Mouse (Mus musculus) spleen, postnatal 4 days (tissue): Measurements from ENCODE around the gene Sox10.

Experiments
- DNase-seq, 2 experiments: peaks; one replicate each; pipeline ENCODE4 v3.0.0; 2022; ENCODE audit warnings: low spot score in 2 of 2

The Sox10 gene

DNA sequence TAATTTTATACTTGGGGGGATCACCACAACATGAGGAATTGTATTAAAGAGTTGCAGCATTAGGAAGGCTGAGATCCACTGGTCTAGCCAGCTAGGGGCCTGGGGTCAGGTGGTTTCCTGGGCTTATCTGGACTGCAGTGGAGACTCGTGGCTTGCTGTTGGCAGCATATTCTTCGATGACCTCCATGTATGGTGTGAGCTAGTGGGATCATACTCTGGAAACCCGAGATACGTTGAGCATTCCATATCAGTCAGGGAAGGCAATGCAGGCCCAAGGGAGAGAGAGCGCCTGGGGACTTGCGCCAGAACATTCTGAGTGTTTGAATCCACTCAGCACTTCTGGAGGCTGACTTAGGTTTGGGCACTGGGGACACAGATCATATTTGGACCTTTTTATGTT, 41.3 kb downstream of the Sox10 start:
- DNase-seq = no peak

DNA sequence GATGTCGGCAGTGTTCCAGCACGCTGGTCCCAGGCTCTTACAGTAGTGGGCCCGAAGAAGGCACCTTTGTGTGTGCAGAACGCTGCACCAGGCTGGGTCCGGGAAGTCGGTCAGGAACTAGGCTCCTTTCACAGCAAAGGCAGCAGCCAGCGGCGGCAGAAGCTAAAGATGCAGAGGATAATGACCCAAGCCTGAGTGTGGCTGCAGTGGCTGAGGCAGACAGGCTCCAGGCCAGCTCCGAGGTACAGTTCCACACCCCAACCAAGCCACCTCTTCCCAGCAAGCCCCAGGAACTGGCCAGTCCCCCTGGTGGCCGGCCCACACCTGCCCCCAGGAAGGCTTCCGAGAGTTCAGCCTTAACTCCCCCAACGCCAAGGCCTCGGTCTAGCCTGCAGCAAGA, 42.5 kb downstream of the Sox10 start:
- DNase-seq = no peak

DNA sequence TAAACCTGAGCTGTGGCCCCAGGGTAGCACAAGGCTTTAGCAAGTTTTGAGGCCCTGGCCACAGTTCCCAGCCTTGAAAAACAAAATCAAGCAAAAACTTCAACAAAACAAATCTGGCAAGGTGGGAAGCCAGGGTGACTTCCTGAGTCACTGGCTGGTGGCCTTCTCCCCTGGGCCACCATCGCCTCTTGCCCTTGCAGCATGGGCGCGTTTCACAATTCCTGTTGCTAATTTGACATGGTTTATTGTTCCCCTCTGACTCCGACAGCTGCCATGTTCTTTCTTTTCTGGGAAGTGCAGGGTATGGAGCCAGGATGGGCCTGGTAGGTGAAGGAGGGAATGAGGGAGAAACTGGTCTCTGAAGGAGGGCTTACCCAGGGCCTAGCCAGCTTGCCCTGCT, 42.9 kb downstream of the Sox10 start:
- DNase-seq = no peak

DNA sequence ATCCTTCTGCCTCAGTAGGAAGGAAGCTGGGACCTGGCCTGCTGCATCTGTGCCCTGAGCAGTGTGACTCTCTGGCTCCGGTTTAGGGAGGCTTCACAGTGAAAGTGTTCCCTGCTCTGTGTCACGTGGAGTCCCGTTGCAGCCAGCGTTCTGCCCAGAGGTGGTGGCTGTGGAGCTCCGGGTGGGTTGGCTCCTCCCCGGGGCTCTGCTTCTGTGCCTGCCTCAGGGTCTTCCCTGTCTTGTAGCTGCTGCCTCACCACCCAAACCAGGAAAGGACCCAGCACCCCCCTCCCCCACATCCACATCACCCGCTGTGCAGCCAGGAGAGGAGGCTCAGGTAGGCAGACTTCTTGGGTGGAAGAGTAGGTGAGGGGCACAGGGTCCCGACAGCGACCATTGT, 45.5 kb downstream of the Sox10 start:
- no peak for DNase-seq

DNA sequence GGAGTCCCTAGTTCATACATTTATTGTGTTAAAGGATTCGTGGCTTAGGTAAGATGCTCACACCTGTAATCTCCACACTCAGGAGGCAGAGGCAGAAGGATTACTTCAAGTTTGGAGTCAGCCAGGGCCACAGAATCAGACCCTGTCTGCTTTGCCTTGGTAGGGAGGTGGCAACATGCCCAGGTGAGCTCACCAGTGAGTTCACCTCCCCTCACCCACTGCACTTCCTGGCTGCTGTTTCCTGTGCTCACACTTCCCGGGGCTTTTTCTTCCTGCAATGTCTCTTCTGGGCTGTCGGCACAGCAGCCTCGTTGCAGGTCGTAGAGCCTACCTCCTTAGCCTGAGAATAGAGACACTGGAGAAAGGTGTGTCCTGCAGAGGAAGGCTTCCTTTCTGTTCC, 49.8 kb downstream of the Sox10 start:
- DNase-seq = no peak

DNA sequence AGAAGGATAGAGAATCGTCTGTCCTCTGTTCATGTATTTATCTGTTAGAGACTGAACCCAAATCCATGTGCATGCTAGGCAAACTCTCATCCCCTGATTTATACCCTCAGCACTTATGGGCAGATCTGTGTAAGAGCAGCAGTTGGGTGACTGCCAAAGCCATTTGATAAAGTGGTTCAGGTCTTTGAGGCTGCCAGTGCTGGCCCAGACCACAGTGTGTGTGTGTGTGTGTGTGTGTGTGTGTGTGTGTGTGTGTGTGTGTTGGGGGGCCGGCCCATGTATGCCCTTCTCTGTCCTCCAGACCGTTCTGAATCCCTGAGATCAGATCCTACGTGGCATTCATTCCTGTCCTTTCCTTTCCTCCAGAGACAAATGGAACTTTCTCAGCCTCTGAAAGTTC, 53.3 kb downstream of the Sox10 start:
- DNase-seq = no peak

DNA sequence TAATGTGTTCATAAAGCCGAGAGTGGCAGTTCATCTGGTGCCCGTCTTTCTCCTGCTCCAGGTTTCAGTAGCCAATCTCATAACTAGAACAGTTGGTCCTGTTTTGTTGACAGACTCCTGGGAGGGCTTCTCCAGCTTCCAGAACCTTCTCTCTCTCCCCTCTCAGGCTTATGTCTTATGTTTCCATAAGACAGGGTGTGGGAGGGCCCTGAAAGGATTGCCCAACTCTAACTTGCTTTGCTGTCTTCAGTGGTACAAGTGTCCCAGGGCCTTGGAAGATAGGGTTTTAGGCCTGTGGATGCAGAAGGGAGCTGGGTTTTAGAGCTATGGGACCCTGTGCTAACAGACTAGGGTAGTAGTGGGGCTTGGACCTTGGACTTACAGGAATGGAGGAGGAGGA, 54.5 kb downstream of the Sox10 start:
- DNase-seq = no peak

DNA sequence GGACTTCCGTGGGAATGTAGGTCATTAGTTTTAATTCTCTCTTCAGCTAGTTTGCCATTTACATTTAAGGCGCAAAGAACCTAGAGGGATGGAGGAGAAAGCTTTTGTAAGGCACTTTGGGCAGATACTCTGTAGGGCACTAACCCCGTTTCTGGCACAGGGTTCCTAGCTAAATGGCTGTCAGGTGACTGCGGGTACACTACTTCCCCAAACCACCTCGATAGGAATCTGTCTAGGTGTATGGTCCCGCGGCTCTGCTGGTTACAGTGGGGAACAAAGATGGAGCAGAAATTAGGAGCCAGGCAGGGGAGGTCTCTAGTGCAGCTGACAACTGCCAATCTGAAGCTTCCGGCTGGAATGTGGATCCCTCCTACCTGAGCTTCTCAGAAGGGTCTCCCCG, 55.0 kb downstream of the Sox10 start:
- DNase-seq = no peak

DNA sequence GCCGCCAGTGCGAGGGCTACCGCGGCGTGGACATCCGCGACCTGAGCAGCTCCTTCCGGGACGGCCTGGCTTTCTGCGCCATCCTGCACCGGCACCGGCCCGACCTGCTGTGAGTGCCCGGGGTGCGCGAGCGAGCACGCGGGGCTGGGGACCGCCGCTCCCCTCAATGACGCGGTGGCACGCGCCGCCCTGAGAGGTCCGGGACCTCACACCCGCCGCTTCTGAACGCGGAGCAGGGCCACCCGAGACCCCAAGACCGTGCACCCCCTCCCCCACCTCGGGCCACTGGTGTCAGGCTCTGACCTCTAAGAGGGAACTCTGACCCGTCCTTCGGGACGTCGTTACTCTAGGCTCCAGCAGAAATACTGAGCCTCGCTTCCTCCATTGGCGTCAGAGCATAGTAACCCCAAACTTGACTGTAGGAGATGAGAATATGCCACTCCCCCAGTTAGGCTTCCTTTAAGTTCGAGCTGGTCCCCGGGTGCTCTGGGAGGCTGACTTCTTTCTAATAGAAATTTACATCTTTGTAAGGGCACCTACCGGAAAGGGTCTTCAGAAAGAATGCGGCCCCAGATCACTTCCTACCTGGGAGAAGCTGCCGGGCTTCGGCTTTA, 55.6 kb downstream of the Sox10 start:
- peak in 1 of 2 experiments; percentile 29 for DNase-seq

DNA sequence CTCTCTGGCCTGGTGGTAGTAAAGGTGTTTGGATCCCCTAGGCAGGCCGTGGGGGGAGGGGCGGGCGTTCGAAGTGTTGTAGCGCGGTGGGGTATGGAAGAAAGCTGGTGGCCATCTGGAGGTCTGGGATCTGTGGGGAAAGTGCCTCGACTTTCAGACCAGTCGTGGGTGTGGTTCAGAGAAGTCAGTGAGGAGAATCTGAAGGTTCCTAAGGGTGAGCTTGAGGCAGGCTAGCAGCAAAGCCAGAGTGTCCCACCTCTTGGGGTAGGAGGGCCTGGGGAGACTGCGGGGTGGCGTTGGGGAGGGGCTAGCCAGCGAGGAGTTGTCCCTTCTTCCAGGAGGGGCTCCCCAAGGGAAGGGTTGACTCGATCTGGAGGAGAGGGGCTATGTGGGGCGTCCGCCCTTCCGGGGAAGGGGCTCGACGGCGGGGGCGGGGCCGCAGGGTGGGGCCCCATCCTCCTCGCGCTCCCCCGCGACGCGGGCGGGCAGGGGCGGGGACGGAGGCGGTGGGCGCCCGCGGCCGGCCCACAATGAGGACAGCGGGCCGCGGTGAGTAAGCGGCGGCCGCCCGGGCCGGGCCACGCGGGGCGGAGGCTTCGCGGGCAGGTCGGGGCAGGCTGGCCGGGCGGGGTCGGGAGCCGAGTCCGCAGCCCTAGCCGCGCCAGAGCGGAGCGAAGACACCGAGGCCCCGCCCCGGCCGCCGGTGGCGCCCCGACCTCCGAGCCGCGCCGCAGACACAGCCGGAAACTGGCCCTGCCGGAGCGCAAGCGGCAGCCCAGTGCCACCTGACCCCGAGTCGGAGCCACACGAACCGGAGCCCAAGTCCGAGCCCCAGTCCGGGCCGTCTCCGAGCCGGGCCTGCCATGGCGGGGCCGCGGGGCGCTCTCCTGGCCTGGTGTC, 56.4 kb downstream of the Sox10 start, which contains the start of gene Micall1:
TSS of gene Micall1 (plus strand) at position 478 of the 900 bp plus-strand sequence.
- peak; percentile 70 to 88 for DNase-seq

DNA sequence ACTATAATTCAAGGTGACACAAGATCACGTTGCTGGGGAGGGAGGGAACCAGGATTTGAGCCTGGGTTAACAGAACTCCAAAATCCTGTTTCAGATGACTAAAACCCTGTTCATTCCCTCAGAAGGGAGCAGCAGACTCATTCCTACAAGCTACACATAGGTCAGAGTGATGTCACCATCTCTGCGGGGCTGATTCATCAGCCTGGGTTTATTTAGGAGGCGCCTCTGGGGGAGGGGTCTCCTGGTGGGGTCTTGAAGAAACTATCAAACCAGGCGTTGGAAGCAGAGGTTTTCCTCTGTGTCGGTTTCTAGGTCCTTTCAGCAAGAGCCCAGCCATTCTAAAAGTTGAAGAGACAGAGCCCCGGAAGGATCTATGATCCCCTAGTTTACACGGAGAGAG, 57.1 kb downstream of the Sox10 start:
- no peak for DNase-seq

DNA sequence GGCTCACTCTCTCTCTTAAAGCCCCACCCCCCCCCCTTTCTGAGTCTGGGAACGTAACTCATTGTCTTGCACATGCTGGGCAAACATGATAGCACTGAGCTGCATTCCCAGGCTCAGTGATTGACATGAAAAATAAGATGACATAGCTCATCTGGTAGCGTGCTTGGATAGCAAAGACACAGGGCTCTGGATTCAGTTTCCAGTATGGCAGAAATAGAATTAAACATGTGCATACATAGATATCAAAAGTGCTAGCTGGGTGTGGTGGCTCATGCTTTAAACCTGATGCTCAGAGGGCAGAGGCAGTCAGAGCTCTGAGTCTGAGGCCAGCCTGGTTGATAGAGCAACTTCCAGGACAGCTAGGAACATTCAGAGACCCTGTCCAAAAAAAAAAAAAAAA, 59.2 kb downstream of the Sox10 start:
- DNase-seq = no peak
